Mouse (Mus musculus): ENCODE results near the gene Efcab3. TPM values are rescaled to one million over a fixed set of nuclear protein-coding genes. Genes with fewer than 3 reads are reported as not detected.
A peak's percentile ranks its signal among the peaks of the same experiment; 100 is the strongest.

Efcab3 gene
- total and polyA plus RNA-seq, 3 experiments, result not detected

DNA sequence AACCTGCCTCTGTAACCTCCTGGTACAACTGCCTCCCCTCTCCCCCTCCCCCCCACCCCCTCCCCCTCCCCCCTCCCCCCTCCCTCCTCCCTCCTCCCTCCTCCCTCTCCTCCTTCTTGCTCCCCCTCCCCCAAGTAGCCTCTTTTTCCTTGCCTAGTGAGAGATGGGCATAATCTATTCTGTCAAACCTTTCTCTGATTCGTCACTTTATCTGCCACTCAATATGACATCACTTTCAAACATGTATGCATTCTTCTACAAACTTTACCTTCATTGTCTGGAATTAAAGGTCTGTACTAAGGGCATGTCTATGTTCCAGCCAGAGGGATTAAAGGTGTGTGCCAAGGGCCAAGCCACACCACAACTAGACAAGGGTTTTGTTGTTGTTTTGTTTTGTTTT lies 86.4 kb downstream of the Efcab3 start:
- intact Hi-C loops (cut with DNase I), result no loop called here

DNA sequence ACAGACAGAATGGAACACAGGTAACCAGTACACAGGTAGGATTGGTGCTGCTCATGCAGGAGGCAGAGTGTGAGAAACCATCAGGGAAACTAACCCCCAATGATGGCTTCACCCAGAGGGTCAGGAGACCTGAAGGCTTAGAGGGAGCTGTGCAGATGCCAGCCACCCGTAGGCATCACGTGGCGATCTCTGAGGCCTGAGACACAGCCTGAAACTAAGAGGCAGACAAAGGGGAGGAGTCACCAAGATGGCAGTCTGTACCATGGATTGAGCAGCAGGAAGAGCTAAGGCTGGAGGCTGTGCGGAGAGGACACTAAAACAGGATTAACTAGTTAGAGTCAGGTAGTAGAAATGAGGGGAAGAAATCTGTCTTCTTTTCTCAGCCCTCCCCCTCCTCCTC lies 87.3 kb downstream of the Efcab3 start:
- H3K27me3 ChIP-seq (ENCODE audit: control insufficient read depth, insufficient read depth, low read length), result no peaks in the 10 kb centered on the region
- no peaks in the 10 kb centered on the region for H3K36me3 ChIP-seq (ENCODE audit: control insufficient read depth, insufficient read depth, low read length)
- no peak for TF ChIP-seq EP300 (IDR thresholded peaks at IDR 0.05; ENCODE audit: insufficient read depth, low read depth, low read length)
- 57% methylated on average over 4 of the region's 4 CpGs for WGBS
- no peaks in the 10 kb centered on the region for H3K79me2 ChIP-seq (replicated peaks; ENCODE audit: control insufficient read depth, insufficient read depth, low read length)
- no peak overlapping the region for H3K9ac ChIP-seq (ENCODE audit: low read depth, low read length)
- no peak for DNase-seq
- no peak overlapping the region for H3K27ac ChIP-seq
- intact Hi-C loops (cut with DNase I), result no loop called here
- no peak overlapping the region for H3K4me3 ChIP-seq
- H3K4me1 ChIP-seq (ENCODE audit: control insufficient read depth, insufficient read depth, low read length), result no peaks in the 10 kb centered on the region

More for the DNA sequence above, 86.4 kb downstream of the Efcab3 start:
- WGBS, result 75% methylated on average over 1 of the region's 1 CpGs
- DNase-seq, result no peak
- no peak overlapping the region for H3K27ac ChIP-seq
- no peak overlapping the region for H3K9ac ChIP-seq (ENCODE audit: low read depth, low read length)
- no peaks in the 10 kb centered on the region for H3K79me2 ChIP-seq (replicated peaks; ENCODE audit: control insufficient read depth, insufficient read depth, low read length)
- H3K4me3 ChIP-seq, result no peak overlapping the region
- no peak for TF ChIP-seq POLR2A (IDR thresholded peaks at IDR 0.05; ENCODE audit: insufficient read depth, low read depth, low read length)
- TF ChIP-seq EP300 (IDR thresholded peaks at IDR 0.05; ENCODE audit: insufficient read depth, low read depth, low read length), result no peak
- no peak for TF ChIP-seq CTCF (IDR thresholded peaks at IDR 0.05)
- no peaks in the 10 kb centered on the region for H3K36me3 ChIP-seq (ENCODE audit: control insufficient read depth, insufficient read depth, low read length)
- no peaks in the 10 kb centered on the region for H3K27me3 ChIP-seq (ENCODE audit: control insufficient read depth, insufficient read depth, low read length)
- H3K4me1 ChIP-seq (ENCODE audit: control insufficient read depth, insufficient read depth, low read length), result no peaks in the 10 kb centered on the region

DNA sequence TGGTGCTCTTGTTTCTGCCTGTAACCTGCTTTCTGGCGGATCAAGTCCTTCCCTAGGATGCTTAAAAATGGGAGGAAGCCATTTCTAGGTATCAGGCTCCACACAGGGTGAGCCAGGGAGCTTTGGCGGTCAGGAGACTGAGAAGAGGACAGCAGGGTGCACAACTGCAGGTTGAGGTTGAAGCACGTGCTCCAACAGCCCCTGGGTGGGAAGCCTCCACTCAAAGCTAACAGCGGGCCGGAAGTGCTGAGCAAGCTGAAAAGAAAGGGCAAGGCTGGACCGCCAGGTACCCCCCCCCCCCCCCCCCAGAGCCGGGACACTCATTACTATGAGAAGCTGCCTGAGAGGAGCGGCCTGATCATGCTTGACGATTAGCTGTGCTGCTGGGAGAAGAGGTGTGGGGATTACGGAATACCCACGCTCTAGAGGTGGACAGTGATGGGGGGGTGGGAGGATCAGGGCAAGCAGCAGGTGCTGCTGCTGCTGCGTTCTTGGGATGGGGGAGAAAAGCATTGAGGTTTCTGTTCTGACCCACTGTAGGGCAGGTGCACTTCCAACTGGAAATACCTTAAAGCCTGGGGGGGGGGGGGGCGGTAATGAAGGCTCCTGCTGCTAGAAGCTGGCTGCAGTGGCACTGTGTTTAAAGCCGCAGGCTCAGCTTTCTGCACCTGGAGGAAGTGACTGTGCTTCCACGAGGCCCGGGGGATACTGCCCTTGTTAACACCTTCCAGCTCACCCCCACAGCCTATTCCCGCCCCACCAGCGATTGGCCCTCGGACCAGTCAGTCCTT lies 88.0 kb downstream of the Efcab3 start:
- Histone ChIP-seq H3K79me2 (replicated peaks; ENCODE audit: control insufficient read depth, insufficient read depth, low read length) (no peaks in the 10 kb centered on the region), H3K4me1 (ENCODE audit: control insufficient read depth, insufficient read depth, low read length) (no peaks in the 10 kb centered on the region), H3K27ac (no peak overlapping the region), H3K4me3 (no peak overlapping the region), H3K9ac (ENCODE audit: low read depth, low read length) (no peak overlapping the region), H3K36me3 (ENCODE audit: control insufficient read depth, insufficient read depth, low read length) (no peaks in the 10 kb centered on the region), H3K27me3 (ENCODE audit: control insufficient read depth, insufficient read depth, low read length) (no peaks in the 10 kb centered on the region)
- intact Hi-C loops (cut with DNase I), result no loop called here
- whole genome bisulfite sequencing, result 25% methylated on average over 19 of the region's 19 CpGs
- TF ChIP-seq CTCF (IDR thresholded peaks at IDR 0.05), result no peak
- TF ChIP-seq POLR2A (IDR thresholded peaks at IDR 0.05; ENCODE audit: insufficient read depth, low read depth, low read length), result no peak
- no peak for TF ChIP-seq EP300 (IDR thresholded peaks at IDR 0.05; ENCODE audit: insufficient read depth, low read depth, low read length)
- DNase-seq, result no peak

DNA sequence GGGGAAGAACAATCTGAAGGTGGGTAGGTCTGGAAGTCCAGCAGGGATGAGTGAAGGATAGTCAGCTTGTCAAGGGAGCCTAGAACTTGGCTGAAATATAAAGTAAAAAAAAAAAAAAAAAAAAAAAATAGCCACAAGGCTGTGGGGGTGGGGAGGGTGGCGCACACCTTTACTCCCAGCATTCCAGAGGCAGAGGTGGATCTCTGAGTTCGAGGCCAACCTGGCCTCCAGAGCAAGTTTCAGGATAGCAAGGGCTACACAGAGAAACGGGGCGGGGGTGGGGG lies 88.6 kb downstream of the Efcab3 start:
- Histone ChIP-seq H3K27me3 (ENCODE audit: control insufficient read depth, insufficient read depth, low read length) (no peaks in the 10 kb centered on the region), H3K27ac (no peak overlapping the region), H3K9ac (ENCODE audit: low read depth, low read length) (no peak overlapping the region), H3K4me3 (no peak overlapping the region), H3K4me1 (ENCODE audit: control insufficient read depth, insufficient read depth, low read length) (no peaks in the 10 kb centered on the region), H3K79me2 (replicated peaks; ENCODE audit: control insufficient read depth, insufficient read depth, low read length) (no peaks in the 10 kb centered on the region), H3K36me3 (ENCODE audit: control insufficient read depth, insufficient read depth, low read length) (no peaks in the 10 kb centered on the region)
- intact Hi-C loops (cut with DNase I), result no loop called here
- TF ChIP-seq POLR2A (IDR thresholded peaks at IDR 0.05; ENCODE audit: insufficient read depth, low read depth, low read length), result no peak
- TF ChIP-seq EP300 (IDR thresholded peaks at IDR 0.05; ENCODE audit: insufficient read depth, low read depth, low read length), result no peak
- no peak for TF ChIP-seq CTCF (IDR thresholded peaks at IDR 0.05)
- 52% methylated on average over 4 of the region's 4 CpGs for WGBS
- DNase-seq, result no peak

DNA sequence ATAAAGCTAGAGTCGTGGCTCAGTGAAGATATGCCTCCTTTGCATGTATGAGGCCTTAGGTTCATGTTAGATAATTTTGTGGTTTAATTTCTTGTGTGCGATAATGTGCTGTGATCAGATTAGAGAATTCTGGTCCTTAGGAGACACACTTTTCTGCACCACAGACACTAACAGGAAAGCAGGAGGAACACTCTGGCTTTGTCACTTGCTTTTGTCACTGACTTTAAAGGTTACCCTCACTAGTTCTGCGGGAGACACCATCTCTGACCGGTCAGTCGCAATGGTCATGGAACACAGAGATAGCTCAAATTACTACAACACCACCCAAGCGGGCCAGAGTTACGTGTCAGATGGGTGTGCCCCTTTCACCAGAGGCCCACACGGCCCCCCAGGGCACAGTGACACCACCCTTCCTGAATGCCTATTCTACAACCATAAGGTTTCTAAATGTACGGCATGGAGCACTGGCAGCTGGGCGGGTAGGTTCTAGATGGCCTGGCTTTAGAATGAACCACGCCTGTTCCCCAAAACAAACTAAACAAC lies 89.0 kb downstream of the Efcab3 start:
- H3K27ac ChIP-seq, result no peak overlapping the region
- H3K79me2 ChIP-seq (replicated peaks; ENCODE audit: control insufficient read depth, insufficient read depth, low read length), result no peaks in the 10 kb centered on the region
- no peaks in the 10 kb centered on the region for H3K4me1 ChIP-seq (ENCODE audit: control insufficient read depth, insufficient read depth, low read length)
- no peak overlapping the region for H3K4me3 ChIP-seq
- intact Hi-C loops (cut with DNase I), result no loop called here
- no peak for TF ChIP-seq EP300 (IDR thresholded peaks at IDR 0.05; ENCODE audit: insufficient read depth, low read depth, low read length)
- no peak for TF ChIP-seq CTCF (IDR thresholded peaks at IDR 0.05)
- no peak for TF ChIP-seq POLR2A (IDR thresholded peaks at IDR 0.05; ENCODE audit: insufficient read depth, low read depth, low read length)
- no peak overlapping the region for H3K9ac ChIP-seq (ENCODE audit: low read depth, low read length)
- 79% methylated on average over 11 of the region's 11 CpGs for WGBS
- H3K27me3 ChIP-seq (ENCODE audit: control insufficient read depth, insufficient read depth, low read length), result no peaks in the 10 kb centered on the region
- DNase-seq, result no peak
- H3K36me3 ChIP-seq (ENCODE audit: control insufficient read depth, insufficient read depth, low read length), result no peaks in the 10 kb centered on the region

DNA sequence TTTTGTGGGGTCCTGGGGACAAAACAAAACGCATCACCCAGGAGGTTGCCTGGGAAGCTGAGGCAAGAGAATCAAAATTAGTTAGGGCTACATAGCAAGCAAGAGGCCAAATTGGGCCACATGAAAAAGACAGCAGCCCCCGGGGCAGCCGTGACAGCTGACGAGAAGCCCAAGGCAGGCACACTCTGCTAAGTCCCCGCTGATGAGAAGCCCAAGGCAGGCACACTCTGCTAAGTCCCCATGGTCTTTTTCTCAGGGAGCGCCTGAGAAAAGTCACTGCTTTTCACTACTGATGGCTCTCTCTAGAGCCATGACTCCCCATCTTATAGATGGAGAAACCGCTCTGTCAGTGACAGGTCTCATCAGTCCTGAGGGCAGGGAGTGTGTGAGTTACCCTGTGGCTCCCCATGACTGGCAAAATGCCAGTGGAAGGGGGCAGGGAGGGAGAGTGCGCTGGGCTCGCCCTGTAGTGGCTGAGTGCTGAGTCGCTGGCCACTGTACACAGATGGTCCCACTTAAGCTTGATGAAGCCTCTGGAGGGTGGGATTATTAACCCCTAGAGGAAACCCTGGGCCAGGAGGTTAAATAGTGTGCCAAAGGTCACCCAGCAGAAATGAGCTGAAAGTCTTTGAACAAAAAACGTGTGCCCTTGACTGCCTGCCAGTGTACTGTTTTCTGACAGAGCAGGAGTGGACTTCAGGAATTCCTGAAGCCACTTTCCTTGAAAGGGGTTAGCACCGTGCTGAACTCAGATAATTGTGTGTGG lies 89.9 kb downstream of the Efcab3 start:
- intact Hi-C loops (cut with DNase I), result no loop called here
- 32% methylated on average over 12 of the region's 12 CpGs for WGBS
- peak; percentile 15 to 29 for DNase-seq
- TF ChIP-seq POLR2A (IDR thresholded peaks at IDR 0.05; ENCODE audit: insufficient read depth, low read depth, low read length) (no peak), EP300 (IDR thresholded peaks at IDR 0.05; ENCODE audit: insufficient read depth, low read depth, low read length) (no peak), CTCF (IDR thresholded peaks at IDR 0.05) (no peak)
- no peak overlapping the region for H3K4me3 ChIP-seq
- no peaks in the 10 kb centered on the region for H3K36me3 ChIP-seq (ENCODE audit: control insufficient read depth, insufficient read depth, low read length)
- no peak overlapping the region for H3K27ac ChIP-seq
- H3K9ac ChIP-seq (ENCODE audit: low read depth, low read length), result no peak overlapping the region
- no peaks in the 10 kb centered on the region for H3K79me2 ChIP-seq (replicated peaks; ENCODE audit: control insufficient read depth, insufficient read depth, low read length)
- no peaks in the 10 kb centered on the region for H3K27me3 ChIP-seq (ENCODE audit: control insufficient read depth, insufficient read depth, low read length)
- H3K4me1 ChIP-seq (ENCODE audit: control insufficient read depth, insufficient read depth, low read length), result no peaks in the 10 kb centered on the region

All from heart, adult 2 months (tissue).